Mouse (Mus musculus) adrenal gland, postnatal 4 days (tissue): ENCODE results near the gene Specc1l. TPM values are rescaled to one million over a fixed set of nuclear protein-coding genes. Genes with fewer than 3 reads are reported as not detected.
A peak's percentile ranks its signal among the peaks of the same experiment; 100 is the strongest.
"Not testable (repeated sequence)": the region's sequence is repeated elsewhere in the genome, so short reads cannot be mapped to it uniquely, and the experiment has no call there.

Experiments used
- DNase-seq, 2 experiments: peaks; one replicate each; pipeline ENCODE4 v3.0.0; 2021 to 2022; ENCODE audit warnings: low spot score in 2 of 2, mixed read lengths in 2 of 2
- total RNA-seq, 2 experiments: library from RNA; stranded (reverse); gene quantifications; 2 replicates each; pipeline ENCODE4 v1.2.3; 2021

Specc1l gene
- total RNA-seq, 2 experiments from 2014 or later: 65.2 to 65.7 TPM

DNA sequence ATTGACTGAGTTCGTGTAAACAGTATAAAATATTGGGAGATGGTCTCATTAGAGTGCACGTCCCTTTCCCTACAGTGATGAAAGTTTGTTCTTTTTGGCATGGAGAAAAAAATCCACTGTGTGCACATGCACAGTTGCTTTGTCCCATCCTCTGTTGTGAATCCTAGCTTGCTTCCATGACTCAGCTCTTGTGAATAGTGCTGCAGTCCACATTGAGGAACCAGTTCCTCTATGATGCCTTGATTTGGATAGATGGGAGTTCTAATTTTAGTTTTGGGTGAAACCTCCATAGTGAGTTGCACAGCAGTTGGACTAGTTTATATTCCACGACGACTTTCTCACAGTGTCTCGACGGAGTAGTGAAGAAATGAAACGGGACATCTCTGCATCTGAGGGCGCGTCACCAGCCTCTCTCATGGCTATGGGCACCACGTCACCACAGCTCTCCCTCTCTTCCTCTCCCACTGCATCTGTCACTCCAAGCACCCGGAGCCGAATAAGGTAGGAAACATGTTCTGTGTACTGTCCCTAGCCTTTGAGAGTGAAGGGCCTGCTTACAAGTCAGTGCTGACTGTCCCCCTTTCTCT, 64.6 kb downstream of the Specc1l start:
- no peak for DNase-seq

- no peak for DNase-seq
These were observed 65.6 kb downstream of the Specc1l start for GRCm38 (mm10) chr10:75277501-75277900.

DNA sequence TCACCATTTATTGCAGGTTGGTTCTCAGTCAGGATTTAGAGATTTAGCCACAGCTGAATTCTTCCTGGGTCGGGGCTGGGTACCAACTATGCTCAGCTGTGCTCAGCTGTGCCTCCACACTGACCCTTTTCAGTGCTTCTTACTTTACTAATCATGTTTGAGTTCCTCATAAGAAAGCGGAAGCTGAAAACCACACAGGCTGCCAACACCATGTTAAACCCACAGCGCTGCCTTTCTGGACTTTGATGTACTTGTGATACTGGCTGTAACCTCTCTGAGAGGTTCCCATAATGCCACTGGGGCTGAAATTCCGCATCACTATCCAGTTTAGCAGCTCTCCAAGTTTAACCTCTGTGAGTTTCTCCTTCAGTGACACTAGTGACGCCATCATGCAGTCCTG, 70.8 kb downstream of the Specc1l start:
- no peak for DNase-seq

DNA sequence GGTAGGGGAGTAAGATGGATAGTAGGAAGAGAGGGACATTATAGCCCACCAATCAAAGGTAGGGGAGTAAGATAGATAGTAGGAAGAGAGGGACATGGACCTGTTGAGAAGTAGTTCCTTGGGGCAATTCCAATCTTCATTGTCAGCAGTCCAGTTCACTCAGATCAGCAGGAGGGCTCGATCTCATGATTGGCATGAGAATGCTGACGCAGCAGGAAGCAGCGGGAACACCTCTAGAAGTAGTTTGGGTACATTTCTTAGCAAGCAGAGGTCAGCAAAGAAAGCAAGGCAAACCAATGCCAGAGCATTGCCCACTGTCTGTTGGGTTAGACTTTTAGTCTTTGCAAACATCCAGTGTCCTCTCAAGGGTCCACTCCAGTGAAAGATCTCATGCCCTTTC, 71.9 kb downstream of the Specc1l start:
- DNase-seq: no peak

DNA sequence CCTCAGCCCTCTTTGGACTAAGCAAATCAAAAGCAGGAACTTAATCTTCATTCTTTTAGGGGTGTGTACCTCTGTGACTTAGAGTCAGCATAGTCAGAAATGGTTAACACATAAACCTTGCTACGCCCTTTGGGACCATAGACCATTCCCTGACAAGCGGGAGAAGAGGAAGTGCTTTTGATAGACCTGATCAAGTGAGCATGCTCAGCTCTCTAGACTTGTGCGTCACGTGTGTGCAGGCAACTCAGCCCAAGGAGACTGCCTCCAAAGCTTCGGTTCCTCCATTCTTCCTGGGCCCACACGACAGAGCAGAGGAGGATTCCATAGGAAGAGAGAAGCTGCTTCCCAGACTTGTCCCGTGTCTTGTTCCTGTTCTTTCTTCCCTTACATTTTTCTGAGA, 76.7 kb downstream of the Specc1l start:
- DNase-seq: no peak

DNA sequence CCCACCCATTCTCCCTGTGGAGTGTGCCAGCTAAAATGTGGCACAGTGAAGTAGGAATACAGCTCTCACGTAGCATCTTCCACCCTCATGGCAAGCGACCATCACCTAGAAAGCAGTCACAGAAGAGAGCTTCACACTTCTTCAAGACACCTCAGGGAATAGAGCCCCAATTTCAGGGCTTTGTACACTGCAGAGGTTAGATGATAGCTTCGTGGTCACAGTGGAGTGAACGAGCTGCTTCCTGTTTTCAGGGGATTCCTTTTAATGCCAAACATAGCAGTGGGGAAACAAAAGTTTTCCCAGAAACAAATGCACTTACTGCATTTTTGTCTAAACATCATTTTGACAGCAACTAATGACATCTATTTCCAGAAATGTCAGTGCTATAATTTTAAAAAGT, 77.5 kb downstream of the Specc1l start:
- no peak for DNase-seq

- DNase-seq: no peak
These were observed 78.8 kb downstream of the Specc1l start for GRCm38 (mm10) chr10:75290650-75291049.

GRCm38 (mm10) chr10:75291338-75291737, 79.5 kb downstream of the Specc1l start:
- no peak for DNase-seq

DNA sequence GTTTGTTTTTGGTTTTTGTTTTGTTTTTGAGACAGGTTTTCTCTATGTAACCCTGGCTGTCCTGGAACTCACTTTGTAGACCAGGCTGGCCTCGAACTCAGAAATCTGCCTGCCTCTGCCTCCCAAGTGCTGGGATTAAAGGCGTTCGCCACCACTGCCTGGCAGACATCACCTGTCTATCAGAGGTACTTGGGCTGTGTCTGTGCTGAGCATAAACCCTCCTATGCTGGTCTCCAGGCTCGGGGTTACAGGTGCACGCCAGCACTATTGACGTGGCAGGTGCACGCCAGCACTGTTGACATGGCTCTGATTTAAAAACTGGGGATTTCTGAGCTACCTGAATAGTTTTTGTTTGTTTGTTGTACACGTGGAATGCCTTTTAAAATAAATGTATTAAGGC, 80.3 kb downstream of the Specc1l start:
- not testable (repeated sequence) for DNase-seq

DNA sequence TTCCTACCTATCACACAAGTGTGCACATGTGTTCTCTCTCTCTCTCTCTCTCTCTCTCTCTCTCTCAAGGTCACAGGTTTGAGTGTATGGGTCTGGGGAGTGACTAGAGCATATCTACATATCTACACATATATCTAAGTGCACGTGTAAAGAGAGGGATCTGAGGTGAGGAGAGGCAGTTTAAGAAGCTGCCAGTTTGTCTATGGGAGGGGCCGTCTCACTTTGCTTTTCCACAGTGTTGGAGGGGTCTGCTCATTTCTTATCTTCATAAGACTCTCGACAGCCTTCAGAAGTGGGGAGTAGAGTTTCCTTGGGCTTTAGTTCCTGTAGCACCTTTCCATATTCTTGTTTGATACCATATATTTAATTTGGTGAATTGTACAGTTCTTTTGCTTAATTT, 81.4 kb downstream of the Specc1l start:
- no peak for DNase-seq

GRCm38 (mm10) chr10:75294362-75294761, 82.5 kb downstream of the Specc1l start:
- DNase-seq: no peak

- DNase-seq: no peak
These were observed 83.1 kb downstream of the Specc1l start for GRCm38 (mm10) chr10:75294926-75295325.

DNA sequence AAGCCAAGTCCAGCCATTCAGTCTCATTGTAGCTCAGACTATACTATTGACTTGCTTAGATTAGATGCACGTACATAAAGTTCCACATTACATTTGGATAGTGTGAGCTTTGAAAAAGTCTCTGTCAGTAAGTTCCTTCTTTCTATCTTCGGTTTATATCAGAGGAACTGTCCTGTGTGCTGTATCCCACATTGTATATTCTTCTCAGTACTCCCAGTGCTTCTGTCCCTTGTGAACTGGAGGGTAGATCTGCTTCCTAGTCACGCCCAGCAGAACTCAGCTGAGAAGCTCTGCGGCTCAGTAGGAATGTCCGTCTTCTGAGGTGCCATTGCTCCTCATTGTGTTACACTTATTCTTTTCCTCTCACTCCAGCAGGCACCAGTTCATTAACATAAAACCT, 86.7 kb downstream of the Specc1l start:
- DNase-seq: no peak

DNA sequence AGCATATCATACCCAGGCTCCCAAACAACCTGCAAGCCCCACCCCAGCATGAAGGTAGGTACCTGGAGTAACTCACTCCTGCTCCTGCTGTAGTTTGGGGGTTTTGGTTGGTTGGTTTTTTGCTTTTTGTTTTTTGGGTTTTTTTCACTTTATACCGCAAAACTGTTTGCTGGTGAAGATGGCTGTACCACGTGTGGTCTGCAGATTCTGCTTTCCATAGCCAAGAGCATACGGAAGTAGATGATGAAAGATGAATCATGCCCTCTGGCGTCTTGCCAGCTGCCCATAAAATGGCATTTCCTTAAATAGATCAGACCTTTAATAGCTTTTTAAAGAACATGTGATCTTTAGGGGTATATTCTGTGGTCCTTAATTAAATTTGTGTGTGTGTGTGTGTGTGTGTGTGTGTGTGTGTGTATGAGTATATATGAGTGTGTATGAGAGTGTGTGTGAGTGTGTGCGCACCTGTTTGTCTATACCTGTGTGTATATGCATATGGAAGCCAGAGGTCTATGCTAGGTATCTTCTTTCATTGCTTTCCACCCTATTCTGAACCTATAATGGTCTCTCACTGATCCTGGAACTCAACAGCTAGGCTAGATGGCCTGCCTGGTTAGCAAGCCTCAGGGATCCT, 88.0 kb downstream of the Specc1l start:
- DNase-seq: peak; percentile 41 to 54

DNA sequence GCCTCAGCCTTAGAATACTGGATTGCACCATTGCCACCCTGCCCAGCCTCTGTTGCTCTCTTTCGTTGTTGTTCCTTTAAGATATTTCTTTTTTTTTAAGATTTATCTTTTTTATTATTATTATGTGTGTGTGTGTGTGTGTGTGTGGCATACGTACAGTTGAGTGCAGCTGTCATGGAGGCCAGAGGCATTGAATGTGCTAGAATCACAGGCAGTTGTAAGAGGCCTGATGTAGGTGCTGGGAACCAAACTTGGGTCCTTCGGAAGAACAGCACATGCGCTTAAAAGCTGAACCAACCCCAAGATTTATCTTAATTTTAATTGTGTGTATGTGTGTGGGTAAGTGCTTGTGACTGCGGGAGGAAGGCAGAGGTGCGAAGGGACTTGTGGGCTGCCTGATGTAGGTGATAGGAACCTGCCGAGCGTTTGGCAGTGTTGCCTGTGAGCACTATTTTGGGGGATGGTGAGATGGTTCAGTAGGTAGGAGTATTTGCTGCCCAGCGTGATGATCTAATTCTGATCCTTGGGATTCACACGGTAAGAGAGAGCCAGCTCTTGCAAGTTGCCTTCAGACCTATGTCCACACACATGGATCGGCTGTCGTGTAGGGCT, 89.4 kb downstream of the Specc1l start:
- DNase-seq: no peak

- DNase-seq: no peak
These were observed 90.1 kb downstream of the Specc1l start for GRCm38 (mm10) chr10:75301937-75302336.

DNA sequence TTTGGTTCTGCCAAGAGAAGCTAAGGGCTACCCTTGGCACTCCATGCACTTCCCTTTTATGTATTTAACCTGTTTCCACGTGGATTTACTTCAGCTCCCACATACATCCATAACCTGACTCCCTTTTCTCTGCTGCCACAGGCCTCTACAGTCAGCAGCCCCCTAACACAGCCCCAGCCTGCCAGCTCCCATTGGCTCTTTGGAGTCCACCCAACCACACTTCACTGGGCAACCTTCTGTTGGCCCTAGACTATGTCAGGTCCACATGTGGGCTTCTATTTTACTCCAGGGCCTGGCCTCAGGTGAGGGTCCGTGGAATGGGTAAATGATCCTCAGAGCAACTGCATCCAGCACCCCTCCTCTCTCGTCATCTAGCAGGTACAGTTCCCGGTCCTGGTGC, 90.7 kb downstream of the Specc1l start:
- DNase-seq: no peak

DNA sequence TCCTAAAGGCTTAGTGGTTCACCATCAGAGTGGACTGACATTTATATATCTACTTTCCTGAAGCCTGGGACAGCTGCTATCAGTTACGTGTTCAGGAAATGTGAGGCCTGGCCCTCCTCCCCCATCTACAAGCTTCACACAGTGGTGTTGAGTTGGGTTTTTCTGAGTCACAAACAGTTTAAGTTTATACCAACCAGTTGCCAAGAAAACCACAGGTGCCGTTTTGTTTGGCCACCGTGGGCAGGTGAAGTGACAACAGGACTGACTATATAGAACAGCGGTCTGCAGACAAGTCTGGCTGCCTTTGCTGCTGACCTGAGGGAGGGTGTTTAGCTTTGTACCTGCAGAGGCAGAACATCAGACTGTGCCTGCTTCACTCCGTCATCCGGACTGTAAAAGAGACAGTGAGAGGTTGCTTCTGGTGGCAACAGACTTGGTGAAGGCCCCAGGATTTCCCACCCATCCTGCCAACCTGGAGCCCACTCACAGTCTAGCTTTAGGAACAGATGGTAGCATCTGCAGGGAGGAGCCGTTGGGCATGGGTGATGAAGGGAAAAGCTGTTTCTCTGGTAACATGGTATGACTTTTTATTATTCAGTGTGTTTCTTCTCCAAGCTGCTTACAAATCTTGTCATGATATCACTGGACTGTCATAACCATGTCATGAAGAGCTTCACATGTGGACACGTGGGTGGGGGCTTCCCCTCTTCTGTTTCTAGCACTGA, 91.6 kb downstream of the Specc1l start:
- DNase-seq: no peak

DNA sequence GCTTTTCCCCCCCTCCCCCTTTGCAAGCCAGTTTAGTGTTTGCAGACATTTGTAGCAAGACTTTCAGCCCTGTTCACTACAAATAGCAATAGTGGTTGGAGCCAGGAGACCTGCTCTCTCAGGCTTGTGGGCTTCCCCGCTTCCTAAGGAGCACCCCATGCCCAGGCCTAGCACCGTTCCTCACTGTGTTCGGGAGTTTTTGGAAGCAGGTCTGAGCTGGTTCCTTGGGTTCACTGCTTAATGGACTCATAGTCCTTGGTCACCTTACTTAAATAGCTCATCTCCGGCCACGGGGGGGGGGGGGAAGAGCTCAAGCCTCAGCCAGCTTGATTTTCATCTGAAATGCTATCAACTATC, 92.2 kb downstream of the Specc1l start:
- DNase-seq: no peak

GRCm38 (mm10) chr10:75304413-75304812, 92.5 kb downstream of the Specc1l start:
- no peak for DNase-seq

DNA sequence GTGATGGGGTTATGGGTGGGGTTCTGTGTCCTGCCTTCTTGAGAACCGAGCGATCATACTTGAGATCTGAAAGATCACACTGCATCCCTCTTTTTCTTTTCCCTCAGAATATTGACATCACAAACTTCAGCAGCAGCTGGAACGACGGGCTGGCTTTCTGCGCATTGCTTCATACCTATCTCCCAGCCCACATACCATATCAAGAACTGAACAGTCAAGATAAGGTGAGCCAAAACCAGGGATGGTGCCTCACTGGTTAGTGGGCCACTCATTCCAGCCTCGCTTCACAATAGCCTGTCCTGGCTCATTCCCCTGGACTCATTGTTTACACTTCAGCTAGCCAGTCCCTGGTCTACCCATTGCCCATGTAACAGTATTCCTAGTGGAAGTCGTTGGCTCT, 95.3 kb downstream of the Specc1l start:
- DNase-seq: no peak

DNA sequence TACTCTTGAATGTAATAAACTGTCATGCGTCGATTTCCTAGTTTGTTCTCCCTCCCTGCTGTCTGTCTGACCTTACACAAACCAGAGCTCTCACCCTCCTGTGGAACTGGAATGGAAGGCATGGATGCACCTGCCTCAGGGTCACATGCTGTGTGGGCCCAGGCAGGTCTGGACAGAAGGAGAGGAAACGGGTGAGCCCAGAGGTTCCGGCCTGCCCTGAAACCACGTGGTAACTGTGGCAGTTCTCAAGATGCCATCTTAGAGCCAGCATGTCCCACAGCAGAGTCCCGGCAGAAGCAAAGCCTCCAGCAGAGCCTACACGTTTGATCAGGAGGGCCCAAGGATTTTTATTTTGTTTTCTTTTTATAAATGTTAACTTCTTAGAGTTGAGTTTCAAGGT, 100.5 kb downstream of the Specc1l start:
- DNase-seq: no peak
